Mouse (Mus musculus): Measurements from ENCODE around the gene Prtn3.
"Not testable (repeated sequence)": the region's sequence is repeated elsewhere in the genome, so short reads cannot be mapped to it uniquely, and the experiment has no call there.

Prtn3 gene

DNA sequence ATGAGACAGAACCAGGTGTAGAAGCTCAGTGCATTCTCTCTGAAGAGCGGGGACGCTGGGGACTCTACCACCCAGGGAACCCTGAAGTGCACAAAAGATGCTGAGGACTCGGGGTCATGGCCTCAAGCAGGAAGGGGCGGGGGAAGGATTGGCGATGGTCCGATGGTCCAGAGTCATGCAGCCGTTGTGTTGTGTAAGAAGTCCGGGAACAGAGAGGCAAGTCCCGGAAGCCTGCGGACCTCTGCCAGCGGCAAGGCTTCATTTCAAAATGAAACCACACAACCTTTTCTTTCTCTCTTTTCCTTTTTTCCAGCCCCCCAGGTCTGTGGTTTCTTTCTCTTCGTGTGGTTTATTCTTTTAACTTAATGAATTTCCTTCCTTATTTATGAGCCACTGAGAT lies 3.5 kb downstream of the Prtn3 start:
- DNase-seq = no peak

DNA sequence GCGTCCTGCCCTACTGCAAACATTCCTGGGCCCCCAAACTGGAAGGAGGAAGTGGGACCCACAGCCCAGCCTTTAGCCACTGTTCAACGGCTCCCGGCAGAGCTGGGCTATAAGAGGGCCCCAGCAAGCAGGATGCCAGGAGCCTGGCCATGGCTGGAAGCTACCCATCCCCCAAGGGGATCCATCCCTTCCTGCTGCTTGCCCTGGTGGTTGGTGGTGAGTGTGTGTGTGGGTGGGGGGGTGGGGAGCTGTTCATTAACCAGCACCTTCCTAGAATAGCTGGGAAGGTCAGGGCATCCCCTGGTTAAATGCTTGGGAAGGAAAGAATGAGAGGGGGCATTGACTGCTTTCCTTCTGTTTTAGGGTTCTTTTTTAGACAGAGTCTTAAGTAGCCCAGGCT lies 5.3 kb downstream of the Prtn3 start:
- no peak for DNase-seq

DNA sequence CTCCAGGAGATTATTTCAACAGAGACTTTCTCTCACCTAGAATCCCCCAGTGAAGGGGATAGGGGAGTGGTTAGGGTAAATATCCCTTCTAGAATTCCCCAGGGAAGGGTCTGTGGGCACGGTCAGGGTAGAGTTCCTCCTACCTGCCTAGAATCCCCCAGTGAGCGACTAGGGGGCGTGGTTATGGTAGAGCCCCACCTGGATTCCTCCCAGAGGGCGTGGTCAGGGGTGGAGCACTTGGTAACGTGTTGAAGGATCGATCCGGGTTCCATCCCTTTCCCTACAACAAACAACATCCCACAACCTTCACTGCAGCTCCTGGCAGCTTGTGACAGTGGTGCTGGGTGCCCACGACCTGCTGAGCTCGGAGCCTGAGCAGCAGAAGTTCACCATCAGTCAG lies 6.4 kb downstream of the Prtn3 start:
- no peak for DNase-seq

DNA sequence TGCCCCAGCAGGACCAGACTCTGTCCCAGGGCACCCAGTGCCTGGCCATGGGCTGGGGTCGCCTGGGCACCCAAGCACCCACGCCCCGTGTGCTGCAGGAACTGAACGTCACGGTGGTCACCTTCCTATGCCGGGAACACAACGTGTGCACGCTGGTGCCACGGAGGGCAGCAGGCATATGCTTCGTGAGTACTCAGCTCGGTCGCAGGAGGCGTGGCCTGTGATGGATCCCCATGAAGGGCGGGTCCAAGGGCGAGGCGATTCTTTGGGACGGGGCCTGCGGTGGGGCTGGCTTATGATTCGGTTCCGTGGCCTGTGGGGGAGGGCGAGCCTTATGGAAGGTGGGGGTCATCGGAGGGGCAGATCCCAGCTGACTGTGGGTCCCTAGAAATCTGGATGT lies 7.7 kb downstream of the Prtn3 start:
- no peak for DNase-seq

DNA sequence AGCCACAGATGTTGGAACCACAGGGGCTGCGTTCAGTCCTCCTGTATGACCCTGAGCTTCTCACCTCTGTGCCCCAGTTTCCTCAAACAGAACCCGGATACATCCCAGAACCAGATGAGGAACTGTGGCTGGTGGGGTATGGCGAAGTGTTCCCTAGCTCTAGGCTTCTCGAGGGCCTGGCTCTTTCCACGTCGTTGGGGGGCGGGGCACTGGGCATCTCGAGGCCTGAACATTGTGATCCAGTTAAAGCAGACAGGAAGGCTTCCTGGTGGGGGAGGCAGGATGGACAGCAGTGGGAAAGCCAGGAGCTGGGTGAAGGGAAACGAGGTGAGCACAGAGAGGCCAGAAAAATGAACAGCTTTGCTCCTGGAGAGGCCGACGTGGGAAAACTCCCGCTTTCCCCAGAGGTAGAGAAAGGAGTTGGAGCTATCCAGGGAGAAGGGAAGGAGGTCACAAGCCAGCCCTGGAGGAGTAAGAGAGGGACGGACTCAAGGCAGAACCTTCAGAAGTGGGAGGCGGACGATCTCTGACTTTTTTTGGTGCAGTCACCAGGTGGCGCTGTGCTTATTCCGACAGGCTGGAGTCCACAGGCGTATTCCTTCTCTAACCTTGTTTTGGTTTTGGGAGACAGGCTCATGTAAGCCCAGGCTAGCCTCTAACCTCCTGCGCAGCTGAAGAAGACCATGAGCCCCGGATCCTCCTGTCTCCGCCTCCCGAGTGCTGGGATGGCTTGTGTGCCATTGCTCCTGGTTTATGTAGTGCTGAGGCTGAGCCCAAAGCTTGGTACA lies 9.2 kb downstream of the Prtn3 start:
- DNase-seq = peak; percentile 78

DNA sequence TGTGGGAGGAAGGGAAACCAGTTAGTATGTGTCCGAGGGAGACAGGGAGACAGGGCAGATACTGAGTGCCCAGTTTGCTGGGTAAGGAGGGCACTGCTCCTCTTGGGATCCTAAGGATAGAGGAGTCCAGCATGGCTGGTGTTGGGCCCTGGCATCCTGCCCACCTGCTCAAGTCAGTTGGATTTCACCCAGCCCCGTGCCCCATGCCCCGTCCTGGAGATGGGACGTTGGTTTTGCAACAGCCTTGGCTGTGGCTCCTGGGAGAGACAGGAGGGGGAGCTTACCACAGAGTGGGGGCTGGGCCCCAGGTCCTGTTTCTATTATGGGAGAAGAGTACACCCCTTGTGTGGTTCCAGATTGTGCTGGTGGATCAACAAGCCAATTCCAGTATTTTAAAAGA lies 10.2 kb downstream of the Prtn3 start:
- DNase-seq = no peak

DNA sequence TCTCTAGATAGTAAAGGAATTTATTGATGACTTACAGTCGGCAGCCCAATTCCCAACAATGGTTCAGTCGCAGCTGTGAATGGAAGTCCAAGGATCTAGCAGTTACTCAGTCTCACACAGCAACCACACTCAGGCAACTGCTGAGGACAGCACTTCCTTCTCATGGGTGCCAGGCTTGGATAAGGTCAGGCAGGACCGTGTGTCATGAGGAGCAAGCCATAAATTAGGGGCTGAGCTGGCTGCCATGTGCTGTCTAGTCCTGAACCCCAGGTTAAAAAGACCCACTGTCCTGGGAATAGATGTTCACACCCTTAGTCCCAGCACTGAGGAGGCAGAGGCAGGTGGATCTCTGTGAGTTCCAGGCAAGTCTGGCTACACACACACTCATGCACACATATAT lies 10.7 kb downstream of the Prtn3 start:
- not testable (repeated sequence) for DNase-seq

DNA sequence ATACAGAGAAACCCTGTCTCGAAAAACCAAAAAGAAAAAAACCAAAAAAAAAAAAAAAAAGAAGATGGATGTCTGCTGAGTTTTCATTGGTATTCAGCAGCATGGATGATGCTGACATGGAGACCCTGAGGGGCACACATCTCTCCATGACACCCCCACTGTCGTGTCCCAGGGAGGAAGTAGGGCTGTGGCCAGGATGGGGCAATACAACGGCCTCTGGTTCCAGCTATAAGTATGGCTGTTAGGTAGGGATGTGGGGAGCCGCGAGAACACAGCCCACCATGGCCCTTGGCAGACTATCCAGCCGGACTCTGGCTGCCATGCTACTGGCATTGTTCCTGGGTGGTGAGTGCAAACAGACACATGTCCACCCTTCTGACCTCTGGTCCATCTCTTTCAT lies 11.8 kb downstream of the Prtn3 start, which contains the start of gene Elane:
Gene Elane (plus strand): TSS at position 194 of the 400 bp plus-strand sequence.
- DNase-seq = no peak

DNA sequence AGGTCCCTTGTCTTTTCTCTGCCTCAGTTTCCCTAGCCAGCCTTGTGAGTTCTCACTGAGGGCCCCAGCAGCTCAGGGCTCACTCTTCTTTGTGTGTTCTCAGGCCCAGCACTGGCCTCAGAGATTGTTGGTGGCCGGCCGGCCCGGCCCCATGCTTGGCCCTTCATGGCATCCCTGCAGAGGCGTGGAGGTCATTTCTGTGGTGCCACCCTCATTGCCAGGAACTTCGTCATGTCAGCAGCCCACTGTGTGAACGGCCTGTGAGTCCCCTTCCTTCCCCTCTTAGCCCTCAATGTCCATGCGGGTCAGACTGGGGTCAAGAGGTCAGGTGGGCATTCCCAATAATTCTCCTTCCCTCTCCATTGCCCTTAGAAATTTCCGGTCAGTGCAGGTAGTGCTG lies 12.3 kb downstream of the Prtn3 start:
- no peak for DNase-seq

DNA sequence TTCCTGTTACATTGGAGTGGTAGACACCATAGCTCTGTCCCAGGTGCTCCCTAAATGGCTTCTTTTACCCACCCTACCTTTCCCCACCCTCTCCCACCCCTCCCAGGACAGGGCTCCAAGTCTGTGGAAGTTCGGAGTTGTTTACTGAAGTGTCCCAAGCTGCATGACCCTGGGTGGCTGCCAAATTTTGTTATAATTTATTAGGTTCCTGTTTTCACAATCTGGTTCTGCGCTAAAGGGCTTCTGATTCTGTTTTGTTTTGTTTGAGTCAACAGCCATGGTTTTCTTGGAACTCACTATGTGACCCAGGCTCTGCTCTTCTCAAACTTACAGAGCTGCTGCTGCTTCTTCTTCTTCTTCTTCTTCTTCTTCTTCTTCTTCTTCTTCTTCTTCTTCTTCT lies 15.1 kb downstream of the Prtn3 start:
- DNase-seq = no peak

DNA sequence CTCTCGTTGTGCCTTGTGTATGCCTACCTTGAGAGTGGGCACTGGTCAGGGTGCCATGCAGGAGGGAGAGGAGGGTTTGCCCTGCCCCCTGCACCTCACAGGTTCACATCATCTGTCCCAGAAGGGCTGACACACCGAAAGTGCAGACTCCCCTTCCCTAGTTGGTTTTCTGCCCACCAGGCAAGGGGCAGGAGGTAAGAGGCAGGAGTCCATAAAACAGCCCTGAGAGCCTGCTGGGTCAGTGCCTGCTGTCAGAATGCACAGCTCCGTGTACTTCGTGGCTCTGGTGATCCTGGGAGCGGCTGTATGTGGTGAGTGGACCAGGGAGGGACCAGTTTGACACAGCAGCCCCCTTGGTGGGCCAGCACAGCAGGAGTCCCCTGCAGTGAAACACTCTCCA lies 16.4 kb downstream of the Prtn3 start, which contains the start of gene Cfd:
Gene Cfd (plus strand): TSS at position 184 of the 400 bp plus-strand sequence.
- no peak for DNase-seq

DNA sequence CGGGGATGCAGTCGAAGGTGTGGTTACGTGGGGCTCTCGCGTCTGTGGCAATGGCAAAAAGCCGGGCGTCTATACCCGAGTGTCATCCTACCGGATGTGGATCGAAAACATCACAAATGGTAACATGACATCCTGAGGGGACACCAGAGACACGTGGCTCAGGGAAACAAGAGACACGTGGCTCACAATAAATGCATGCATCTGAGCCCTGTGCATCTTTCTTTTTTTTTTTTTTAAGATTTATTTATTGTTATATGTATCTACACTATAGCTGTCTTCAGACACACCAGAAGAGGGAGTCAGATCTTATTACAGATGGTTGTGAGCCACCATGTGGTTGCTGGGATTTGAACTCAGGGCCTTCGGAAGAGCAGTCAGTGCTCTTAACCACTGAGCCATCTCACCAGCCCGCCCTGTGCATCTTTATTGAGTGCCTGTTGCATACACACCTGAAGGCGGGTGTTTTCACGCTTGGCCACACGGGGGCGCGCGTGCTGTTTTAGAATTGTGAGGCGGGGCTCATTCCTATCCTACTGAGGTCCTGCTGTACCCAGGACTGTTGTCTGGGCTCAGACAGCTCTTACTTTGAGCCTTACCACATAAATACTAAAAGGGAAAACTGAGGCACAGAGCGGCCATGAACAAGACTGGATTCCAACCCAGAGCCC lies 18.3 kb downstream of the Prtn3 start:
- peak; percentile 77 for DNase-seq

DNA sequence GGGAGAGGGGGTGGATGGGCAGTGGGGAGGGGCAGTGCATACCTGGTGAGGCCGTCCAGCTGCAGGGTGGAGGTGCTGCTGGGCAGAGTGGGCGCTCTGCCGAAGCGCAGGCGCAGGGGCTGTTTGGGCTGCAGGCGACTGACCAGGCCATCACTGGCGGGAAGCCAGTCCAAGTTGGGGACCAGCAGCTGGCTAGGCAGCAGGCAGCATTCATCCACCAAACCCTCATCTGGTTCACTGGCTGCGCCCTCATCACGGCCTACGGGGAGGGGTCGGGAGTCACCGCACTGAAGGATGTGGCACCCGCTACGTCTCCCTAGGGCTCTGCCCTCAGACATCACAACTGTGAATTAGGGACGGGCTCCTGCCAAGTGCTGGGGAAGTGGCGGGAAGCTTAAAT lies 22.0 kb downstream of the Prtn3 start:
- no peak for DNase-seq

DNA sequence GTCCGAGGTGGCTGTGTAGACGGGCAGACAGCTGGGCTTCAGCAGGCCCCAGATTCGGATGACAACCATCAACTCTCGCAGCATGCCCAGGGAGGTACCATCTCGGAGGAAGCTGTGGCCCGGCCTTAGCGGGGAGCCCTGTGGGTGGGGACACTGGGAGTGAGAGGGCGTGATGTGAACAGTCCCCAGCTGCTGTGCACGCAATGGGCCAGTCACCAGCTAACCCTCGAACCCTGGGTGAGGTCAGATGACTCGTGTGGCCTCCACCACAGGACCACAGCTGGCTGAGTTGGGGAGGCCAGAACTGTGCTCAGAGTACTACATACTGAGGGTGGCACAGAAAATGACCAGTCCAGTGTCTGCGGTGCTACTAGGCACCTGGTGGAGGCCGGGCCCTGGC lies 22.5 kb downstream of the Prtn3 start:
- DNase-seq = no peak

DNA sequence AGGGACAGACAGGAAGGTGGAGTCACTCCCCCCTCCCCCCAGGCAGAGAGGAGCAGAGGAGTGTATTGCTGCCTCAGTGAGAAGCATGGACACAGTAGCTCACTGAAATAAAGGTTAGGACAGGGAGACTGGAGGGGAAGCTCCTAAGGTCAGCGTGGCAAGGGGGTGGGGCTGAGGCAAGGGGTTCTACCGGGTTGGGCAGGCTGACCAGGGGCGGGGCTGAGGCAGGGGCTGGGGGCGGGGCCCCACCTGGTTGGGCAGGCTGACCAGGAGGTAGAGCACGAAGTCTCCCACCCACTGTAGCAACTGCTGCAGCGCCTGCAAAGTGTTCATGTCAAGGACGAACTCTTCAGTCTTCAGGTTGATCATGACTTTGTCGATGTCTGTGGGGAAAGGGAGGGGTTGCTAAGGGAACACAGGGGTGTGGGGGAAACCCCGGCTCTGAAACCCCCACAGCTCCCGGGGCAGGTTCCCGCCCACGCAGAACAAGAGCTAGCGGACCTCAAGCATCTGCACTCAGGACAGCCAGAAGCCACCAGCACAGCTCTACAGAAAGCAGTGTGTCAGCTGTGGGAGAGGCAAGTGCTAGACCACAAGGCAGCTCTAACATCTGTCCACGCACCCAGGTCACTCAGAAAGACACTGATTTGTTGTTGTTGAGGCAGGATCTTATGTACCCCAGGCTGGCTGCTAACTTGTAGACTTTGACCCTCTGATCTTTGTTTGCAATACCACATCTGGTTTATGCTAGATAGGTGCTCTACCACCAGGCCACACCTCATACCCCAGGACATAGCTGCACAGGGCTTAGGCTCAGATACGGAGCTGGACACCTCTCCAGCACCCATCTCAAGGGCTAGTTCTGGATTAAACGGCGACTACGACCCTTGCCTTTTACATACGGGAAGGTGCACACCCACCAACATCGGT lies 23.3 kb downstream of the Prtn3 start:
- no peak for DNase-seq

DNA sequence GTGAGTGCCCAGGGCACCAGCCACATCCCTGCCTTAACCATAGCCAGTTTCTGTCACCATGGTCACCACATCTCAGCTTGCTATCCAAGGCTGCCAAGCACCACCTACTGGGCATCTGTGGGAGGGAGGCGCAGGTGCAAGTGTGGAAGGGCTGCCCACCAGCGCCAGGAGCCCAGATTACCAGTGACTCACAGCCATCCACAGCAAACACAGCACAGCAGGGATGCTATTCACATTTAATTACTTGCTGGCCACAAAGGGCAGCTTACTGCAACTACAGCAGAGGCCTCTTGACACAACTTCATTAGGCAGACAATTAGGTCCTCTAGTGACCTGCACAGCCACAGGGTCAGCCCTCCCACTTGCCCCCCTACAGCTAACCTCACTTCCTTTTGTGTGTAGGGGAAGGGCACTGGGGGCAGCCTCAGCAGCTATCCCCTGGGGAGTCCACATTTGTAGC lies 26.7 kb downstream of the Prtn3 start:
- DNase-seq = no peak

DNA sequence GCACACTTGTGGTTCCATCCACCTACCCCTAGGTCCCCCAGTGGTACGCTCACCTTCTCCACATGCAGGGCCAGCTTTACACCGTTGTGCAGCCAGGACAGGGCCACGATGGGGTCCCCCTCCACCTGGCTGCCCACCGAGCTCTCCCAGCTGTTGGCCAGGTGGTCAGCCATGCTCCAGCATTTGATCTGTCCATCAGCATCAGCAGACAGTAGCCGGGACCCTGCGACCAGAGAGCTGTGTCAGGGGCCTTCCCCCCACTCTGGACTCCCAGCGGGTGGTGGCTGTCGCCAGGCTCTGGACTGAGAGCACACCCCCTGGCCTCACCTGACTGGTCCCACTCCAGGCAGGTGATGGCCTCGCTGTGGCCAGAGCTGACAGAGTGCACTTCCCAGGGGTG lies 32.4 kb downstream of the Prtn3 start:
- DNase-seq = peak; percentile 41

DNA sequence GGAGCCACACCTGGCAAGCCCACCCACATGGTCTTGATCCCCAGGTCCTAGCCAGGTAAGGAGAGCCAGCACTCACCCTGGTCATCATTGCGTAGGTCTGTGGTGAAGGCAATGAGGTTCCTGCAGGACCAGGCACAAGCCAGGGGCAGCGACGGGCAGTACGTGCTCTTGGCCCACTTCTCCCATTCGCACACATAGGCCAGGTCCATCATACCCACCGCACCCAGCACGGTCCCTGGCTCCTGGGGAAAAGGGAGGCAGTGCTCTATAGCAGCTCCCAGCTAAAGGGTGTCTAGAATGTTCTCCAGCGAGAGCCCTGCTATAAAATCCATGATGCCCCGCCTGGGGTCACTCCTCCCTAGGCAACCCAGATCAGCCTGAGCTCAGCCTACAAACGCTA lies 33.1 kb downstream of the Prtn3 start:
- peak; percentile 37 for DNase-seq

DNA sequence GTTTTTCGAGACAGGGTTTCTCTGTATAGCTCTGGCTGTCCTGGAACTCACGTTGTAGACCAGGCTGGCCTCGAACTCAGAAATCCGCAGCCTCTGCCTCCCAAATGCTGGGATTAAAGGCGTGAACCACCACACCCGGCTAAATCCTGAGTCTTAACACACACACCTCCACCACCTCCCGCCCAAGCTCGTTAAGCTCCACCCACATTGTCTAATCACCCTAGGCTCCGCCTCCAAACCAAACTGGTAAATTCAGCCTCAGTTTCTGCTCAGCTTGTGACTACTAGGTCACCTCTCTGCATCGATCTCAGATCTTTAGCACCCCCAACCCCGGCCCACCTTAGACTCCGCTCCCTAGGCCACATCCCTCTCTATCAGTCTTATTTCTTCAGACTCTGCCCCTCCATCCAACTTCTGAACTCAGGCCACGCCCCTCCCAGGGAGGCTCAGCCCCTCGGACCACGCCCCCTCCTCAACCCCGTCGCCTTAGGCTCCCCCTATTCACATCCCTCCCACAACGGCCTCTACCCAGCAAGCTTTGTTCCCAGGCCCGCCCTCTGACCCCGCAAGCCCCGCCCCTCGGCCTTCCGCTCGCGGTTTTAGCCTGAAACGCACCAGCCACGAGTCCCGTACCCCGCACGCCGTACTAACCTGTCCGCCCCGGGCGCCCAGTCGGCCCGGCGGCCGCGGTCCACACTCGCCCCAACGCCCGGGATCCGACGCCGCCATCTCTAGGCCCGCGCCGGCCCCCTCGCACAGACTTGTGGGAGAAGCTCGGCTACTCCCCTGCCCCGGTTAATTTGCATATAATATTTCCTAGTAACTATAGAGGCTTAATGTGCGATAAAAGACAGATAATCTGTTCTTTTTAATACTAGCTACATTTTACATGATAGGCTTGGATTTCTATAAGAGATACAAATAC lies 34.2 kb downstream of the Prtn3 start, which contains the start of gene Med16:
Gene Med16 (minus strand): TSS at position 757 of the 925 bp plus-strand sequence.
- DNase-seq = peak; percentile 97

DNA sequence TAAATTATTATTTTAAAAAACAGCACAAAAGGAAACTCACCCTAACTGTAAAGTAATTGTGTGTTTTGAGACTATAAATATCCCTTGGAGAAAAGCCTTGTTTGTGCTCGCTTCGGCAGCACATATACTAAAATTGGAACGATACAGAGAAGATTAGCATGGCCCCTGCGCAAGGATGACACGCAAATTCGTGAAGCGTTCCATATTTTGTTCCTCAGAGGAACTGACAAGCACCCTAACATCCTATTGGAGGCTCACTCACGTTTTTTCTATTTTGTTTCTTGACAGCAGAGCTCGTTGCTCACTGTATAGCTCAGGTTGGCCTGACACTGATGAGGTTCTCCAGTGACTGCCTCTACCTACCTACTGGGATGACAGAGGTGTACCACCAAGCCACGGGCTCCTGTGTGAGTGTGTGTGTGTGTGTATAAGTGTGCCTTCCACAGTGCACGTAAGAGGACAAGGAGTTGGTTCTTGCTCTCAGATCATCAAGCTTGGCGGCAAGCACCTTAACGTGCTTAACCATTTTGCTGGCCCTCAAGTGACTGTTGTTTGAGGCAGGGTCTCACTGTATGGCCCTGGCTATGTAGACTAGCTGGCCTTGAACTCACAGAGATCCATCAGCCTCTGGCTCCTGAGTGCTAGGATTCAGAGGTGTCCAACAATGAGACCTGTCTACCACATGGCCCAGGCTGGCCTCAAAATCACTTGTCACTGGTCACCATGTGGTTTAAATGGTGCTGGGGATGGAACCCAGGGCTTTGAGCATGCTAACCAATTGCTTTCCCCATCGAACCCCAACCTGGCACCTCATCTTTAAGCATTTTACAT lies 35.0 kb downstream of the Prtn3 start:
- DNase-seq = peak; percentile 47

DNA sequence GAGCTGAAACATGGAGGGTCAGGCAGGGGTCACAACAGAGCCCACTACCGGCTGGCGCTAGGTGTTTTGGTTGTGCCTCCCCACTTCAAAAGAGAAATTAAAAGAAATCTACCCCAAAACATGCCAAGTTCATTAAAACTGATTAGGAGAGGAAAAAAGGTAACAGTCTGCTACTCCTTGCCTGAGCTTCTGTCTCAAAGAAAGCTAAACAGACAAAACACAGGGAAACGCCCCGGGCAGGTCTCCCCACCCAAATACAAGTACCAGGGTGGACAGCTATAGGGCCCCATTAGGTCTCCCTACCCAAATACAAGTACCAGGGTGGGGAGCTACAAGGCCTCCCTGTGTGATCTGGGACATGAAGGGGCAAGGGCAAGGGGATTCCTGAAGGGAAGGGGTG lies 36.3 kb downstream of the Prtn3 start, which contains the start of gene Gm26602:
Gene Gm26602 (plus strand): TSS at position 301 of the 400 bp plus-strand sequence.
- no peak for DNase-seq

All from cerebellum, adult 11 months (tissue).